Mouse (Mus musculus): Measurements from ENCODE around the gene Ppp1r10. TPM values are rescaled to one million over a fixed set of nuclear protein-coding genes. Genes with fewer than 3 reads are reported as not detected.

Ppp1r10 gene
- total and polyA plus RNA-seq, 3 experiments = 14.5 to 70.3 (median 31.6) TPM

GRCm38 (mm10) chr17:35870884-35871696 lies 45.1 kb upstream of the Ppp1r10 start:
- H3K27me3 ChIP-seq (replicated peaks) = no peaks in the 10 kb centered on the region
- H3K4me3 ChIP-seq (replicated peaks in 1 of 3; ENCODE audit: low read depth in 2 of 3, low read length in 2 of 3, poor library complexity in 1 of 3) = peak overlapping the region; percentile 58 to 74 (median 63)
- H3K79me2 ChIP-seq (replicated peaks; ENCODE audit: control insufficient read depth, extremely low read depth, insufficient read depth, poor library complexity, severe bottlenecking) = peaks cover 51% of the 10 kb centered on the region
- peaks cover 0 to 27% of the 10 kb centered on the region in 2 experiments; a peak in 2 of 4 replicates for H3K4me1 ChIP-seq (ENCODE audit: control insufficient read depth in 1 of 2, insufficient read depth in 2 of 2)
- H3K27ac ChIP-seq (ENCODE audit: insufficient read depth, low read depth) = peak overlapping the region; percentile 83
- peaks cover 4% of the 10 kb centered on the region for H3K9me3 ChIP-seq (replicated peaks; ENCODE audit: low read length)
- H3K36me3 ChIP-seq (replicated peaks in 1 of 2; ENCODE audit: control insufficient read depth in 1 of 2, insufficient read depth in 1 of 2, low read length in 1 of 2) = peaks cover 18 to 39% of the 10 kb centered on the region in 2 experiments
- peak overlapping the region; percentile 85; the same call in 1 of the 2 replicates for H3K4me2 ChIP-seq (ENCODE audit: insufficient read depth, low read depth, poor library complexity, severe bottlenecking)
- TF ChIP-seq ZNF384 (IDR thresholded peaks at IDR 0.05; ENCODE audit: low read depth, low read length) (peak; percentile 65), RAD21 (IDR thresholded peaks at IDR 0.05; ENCODE audit: low read depth, low read length) (peak; percentile 51), MAX (IDR thresholded peaks at IDR 0.05; ENCODE audit: low read length) (no peak), CHD2 (IDR thresholded peaks at IDR 0.05; ENCODE audit: low read length) (no peak), EP300 (IDR thresholded peaks at IDR 0.05; ENCODE audit: low read length) (no peak), KAT2A (IDR thresholded peaks at IDR 0.05; ENCODE audit: insufficient replicate concordance, low read length) (no peak), MXI1 (IDR thresholded peaks at IDR 0.05; ENCODE audit: low read depth, low read length) (no peak), TBP (conservative IDR thresholded peaks at IDR 0.05; ENCODE audit: low read depth, low read length) (0 out of 2 replicates have a peak, but pooled peaks have one; percentile 9), TCF12 (IDR thresholded peaks at IDR 0.05; ENCODE audit: low read depth, low read length) (no peak), MEF2A (IDR thresholded peaks at IDR 0.05; ENCODE audit: borderline replicate concordance, low read depth, low read length) (no peak), UBTF (IDR thresholded peaks at IDR 0.05; ENCODE audit: low read depth, low read length) (no peak), POLR2AphosphoS2 (IDR thresholded peaks at IDR 0.05; ENCODE audit: low read depth, low read length) (no peak), ZKSCAN1 (IDR thresholded peaks at IDR 0.05; ENCODE audit: borderline replicate concordance, low read depth, low read length) (no peak), MYC (IDR thresholded peaks at IDR 0.05; ENCODE audit: low read depth, low read length) (no peak), NELFE (IDR thresholded peaks at IDR 0.05; ENCODE audit: low read depth, low read length) (no peak), CTCF (conservative IDR thresholded peaks at IDR 0.05 in 1 of 2, IDR thresholded peaks at IDR 0.05 in 1 of 2; ENCODE audit: low read depth in 2 of 2, low read length in 2 of 2) (peak; percentile 63 to 70), ELF1 (IDR thresholded peaks at IDR 0.05; ENCODE audit: low read depth, low read length) (no peak), SMC3 (IDR thresholded peaks at IDR 0.05; ENCODE audit: low read depth, low read length) (peak; percentile 53)
- in situ Hi-C loops (cut with MboI; ENCODE audit: low pct_ligation_motif_present, low pct_unique_long_range_greater_than_20kb, low sequenced_read_pairs) = loop anchor here (5.0 kb wide), 1 partner anchor 34 kb away; the partner anchor contains the start of gene Tubb5
- peak overlapping the region; percentile 69 for H3K9ac ChIP-seq (ENCODE audit: insufficient read depth, low read depth)
- dilution Hi-C loops (cut with MboI; ENCODE audit: extremely low pct_ligation_motif_present, extremely low pct_unique_long_range_greater_than_20kb, low sequenced_read_pairs) = no loop called here
- peak; percentile 58 for DNase-seq (ENCODE audit: extremely low read depth)

Measured in CH12.LX (cell line).